In the genomic region with DNA sequence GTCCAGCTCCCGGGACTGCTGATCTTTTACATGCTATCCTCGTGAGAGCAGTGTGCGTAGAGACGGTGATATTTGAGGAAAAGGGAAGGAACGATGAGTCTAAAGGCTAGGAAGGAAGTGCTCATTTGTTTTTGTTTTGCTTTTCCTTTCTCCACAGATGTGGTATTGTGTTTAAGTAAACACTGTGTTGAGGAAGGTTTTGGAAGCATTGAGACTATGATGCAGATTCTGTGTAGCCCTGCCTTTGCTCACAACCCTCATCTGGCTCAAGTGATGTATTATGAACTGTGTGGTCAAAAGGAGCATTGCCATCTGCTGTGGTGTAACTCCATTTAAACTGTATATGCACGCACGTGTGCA, we compare ENCODE assay signal across 16 mouse cellular contexts. TPM values are rescaled to one million over a fixed set of nuclear protein-coding genes. Genes with fewer than 3 reads are reported as not detected.
A peak's percentile ranks its signal among the peaks of the same experiment; 100 is the strongest.
DNase-seq lines count a peak whose midpoint lies in the region; ATAC-seq and TF ChIP-seq lines count a peak whose summit lies in the region.
"Had no signal": no experiment of that assay in that cellular context is flagged by ENCODE, and none has a peak within 500 bp of the region (broad histone marks: within the 10 kb centered on the region; RNA-seq: fewer than 3 reads in every experiment).

No protein-coding gene starts in this region.

- TF ChIP-seq CTCF in hindbrain, postnatal 0 days (IDR thresholded peaks at IDR 0.05; ENCODE audit: low read depth), result no peak
- no peak for TF ChIP-seq CTCF in lung, embryonic 14.5 days (IDR thresholded peaks at IDR 0.05; ENCODE audit: low read depth)

- H3K4me2 ChIP-seq in hindbrain, postnatal 0 days (ENCODE audit: low read depth, low read length), result no peak overlapping the region
- no peak overlapping the region for H3K4me2 ChIP-seq in hindbrain, embryonic 11.5 days (replicated peaks; ENCODE audit: low read depth, low read length)
- H3K4me2 ChIP-seq in lung, embryonic 14.5 days, result no peak overlapping the region
- H3K4me2 ChIP-seq in embryonic facial prominence, embryonic 15.5 days (replicated peaks), result no peak overlapping the region

- H3K9me3 ChIP-seq in hindbrain, postnatal 0 days (ENCODE audit: low read length), result no peaks in the 10 kb centered on the region
- no peaks in the 10 kb centered on the region for H3K9me3 ChIP-seq in hindbrain, embryonic 11.5 days (ENCODE audit: control insufficient read depth, low read length)
- H3K9me3 ChIP-seq in lung, embryonic 14.5 days (ENCODE audit: low read depth, low read length), result no peaks in the 10 kb centered on the region
- H3K9me3 ChIP-seq in embryonic facial prominence, embryonic 15.5 days (replicated peaks), result no peaks in the 10 kb centered on the region
- H3K9me3 ChIP-seq: midbrain, embryonic 10.5 days had no signal

- H3K27me3 ChIP-seq in hindbrain, postnatal 0 days (ENCODE audit: insufficient read depth, low read length), result no peaks in the 10 kb centered on the region
- H3K27me3 ChIP-seq in hindbrain, embryonic 11.5 days (ENCODE audit: control insufficient read depth, insufficient read depth, low read length), result no peaks in the 10 kb centered on the region
- no peaks in the 10 kb centered on the region for H3K27me3 ChIP-seq in lung, embryonic 14.5 days (ENCODE audit: insufficient read depth, low read length)
- no peaks in the 10 kb centered on the region for H3K27me3 ChIP-seq in embryonic facial prominence, embryonic 15.5 days

- no peak overlapping the region for H3K4me3 ChIP-seq in hindbrain, postnatal 0 days (ENCODE audit: low read length)
- H3K4me3 ChIP-seq in hindbrain, embryonic 11.5 days (ENCODE audit: low read depth, low read length), result no peak overlapping the region
- no peak overlapping the region for H3K4me3 ChIP-seq in lung, embryonic 14.5 days (ENCODE audit: low read depth, low read length)
- H3K4me3 ChIP-seq in embryonic facial prominence, embryonic 15.5 days (replicated peaks), result no peak overlapping the region
- H3K4me3 ChIP-seq in macrophage (ENCODE audit: inconsistent target), result no peak overlapping the region
- H3K4me3 ChIP-seq: midbrain, embryonic 10.5 days had no signal

- H3K27ac ChIP-seq in hindbrain, postnatal 0 days, result peak overlapping the region; percentile 26; the same call in 1 of the 2 replicates
- no peak overlapping the region for H3K27ac ChIP-seq in hindbrain, embryonic 11.5 days (ENCODE audit: low read depth, low read length)
- peak overlapping the region; percentile 65; the same call in 1 of the 2 replicates for H3K27ac ChIP-seq in lung, embryonic 14.5 days (ENCODE audit: low read depth)
- peak overlapping the region; percentile 79 for H3K27ac ChIP-seq in embryonic facial prominence, embryonic 15.5 days (replicated peaks)
- peak overlapping the region; percentile 67 for H3K27ac ChIP-seq in macrophage
- H3K27ac ChIP-seq: midbrain, embryonic 10.5 days had no signal

- H3K4me1 ChIP-seq in hindbrain, postnatal 0 days (ENCODE audit: insufficient read depth, low read length), result 0 out of 2 replicates have a peak, but pooled peaks cover 4% of the 10 kb centered on the region
- H3K4me1 ChIP-seq in hindbrain, embryonic 11.5 days (replicated peaks; ENCODE audit: control insufficient read depth, insufficient read depth, low read length), result no peaks in the 10 kb centered on the region
- H3K4me1 ChIP-seq in lung, embryonic 14.5 days (ENCODE audit: insufficient read depth), result no peaks in the 10 kb centered on the region; the same call in 1 of the 2 replicates
- peaks cover 8% of the 10 kb centered on the region for H3K4me1 ChIP-seq in embryonic facial prominence, embryonic 15.5 days
- H3K4me1 ChIP-seq: midbrain, embryonic 10.5 days had no signal

- no peak overlapping the region for H3K9ac ChIP-seq in hindbrain, postnatal 0 days (replicated peaks; ENCODE audit: low read length)
- H3K9ac ChIP-seq in hindbrain, embryonic 11.5 days (ENCODE audit: low read depth, low read length), result no peak overlapping the region
- H3K9ac ChIP-seq in lung, embryonic 14.5 days, result no peak overlapping the region
- no peak overlapping the region for H3K9ac ChIP-seq in embryonic facial prominence, embryonic 15.5 days

- H3K79me2 ChIP-seq in macrophage (ENCODE audit: inconsistent target), result peaks cover 73% of the 10 kb centered on the region

- ATAC-seq in hindbrain, postnatal 0 days, result no peak
- no peak for ATAC-seq in hindbrain, embryonic 11.5 days (ENCODE audit: low FRiP score)
- peak; percentile 35; the same call in 1 of the 2 replicates for ATAC-seq in lung, embryonic 14.5 days (ENCODE audit: insufficient read depth)
- ATAC-seq in embryonic facial prominence, embryonic 15.5 days (ENCODE audit: insufficient number of reproducible peaks, low FRiP score, low TSS enrichment, low read depth), result 0 out of 2 replicates have a peak, but pooled peaks have one; percentile 43
- ATAC-seq: CD4-positive, CD25-positive, alpha-beta regulatory T cell, adult 4 months had no signal

- no peaks in the 10 kb centered on the region for H3K36me3 ChIP-seq in hindbrain, postnatal 0 days (ENCODE audit: insufficient read depth, low read length)
- no peaks in the 10 kb centered on the region for H3K36me3 ChIP-seq in hindbrain, embryonic 11.5 days (ENCODE audit: control insufficient read depth, insufficient read depth, low read length)
- H3K36me3 ChIP-seq in lung, embryonic 14.5 days (ENCODE audit: insufficient read depth), result no peaks in the 10 kb centered on the region
- H3K36me3 ChIP-seq in embryonic facial prominence, embryonic 15.5 days, result no peaks in the 10 kb centered on the region
- H3K36me3 ChIP-seq in macrophage (ENCODE audit: inconsistent target), result no peaks in the 10 kb centered on the region
- H3K36me3 ChIP-seq: midbrain, embryonic 10.5 days had no signal

- 78% methylated on average over 7 of the region's 7 CpGs for WGBS in hindbrain, postnatal 0 days
- 89% methylated on average over 7 of the region's 7 CpGs for WGBS in hindbrain, embryonic 11.5 days
- WGBS in lung, embryonic 14.5 days, result 74% methylated on average over 7 of the region's 7 CpGs
- 64% methylated on average over 7 of the region's 7 CpGs for WGBS in embryonic facial prominence, embryonic 15.5 days
- 50% methylated on average over 7 of the region's 7 CpGs for WGBS in macrophage (ENCODE audit: missing documents)

- no peak for DNase-seq in hindbrain, postnatal 0 days (ENCODE audit: low spot score)
- DNase-seq in hindbrain, embryonic 11.5 days (ENCODE audit: low spot score), result no peak
- DNase-seq in lung, embryonic 14.5 days, result peak; percentile 34
- no peak for DNase-seq in lung, postnatal 36 days
- DNase-seq in retina, embryonic 14.5 days (ENCODE audit: low spot score), result no peak
- DNase-seq in ovary, postnatal 36 days (ENCODE audit: low spot score), result no peak
- DNase-seq: adrenal gland, postnatal 25 days; cerebellum, postnatal 10 days; gastrocnemius, postnatal 25 days; heart, postnatal 4 days; lung, adult 18-20 months; thymus, postnatal 4 days had no signal

RNA-seq across cellular contexts. Expression of a gene that starts 24.0 kb away (rescaled TPM):
- 14.2 and 18.5 TPM in 2 replicates for total RNA-seq in hindbrain, postnatal 0 days (2014; rRNA removed)
- polyA plus RNA-seq in hindbrain, postnatal 0 days (2015; fragmentation: Nextera tagmentation; extraction: Ambion mirVana), result 3.1 TPM in 2 replicates
- polyA plus RNA-seq in hindbrain, embryonic 11.5 days (2014; fragmentation: Nextera tagmentation; extraction: Ambion mirVana), result 3.5 and 6.4 TPM in 2 replicates
- 14.1 and 14.9 TPM in 2 replicates for polyA plus RNA-seq in lung, embryonic 14.5 days (2014; fragmentation: Nextera tagmentation; extraction: Ambion mirVana)
- 6.7 and 7.3 TPM in 2 replicates for polyA plus RNA-seq in embryonic facial prominence, embryonic 15.5 days (2015; fragmentation: Nextera tagmentation; extraction: Ambion mirVana)
- 100 to 1,000 TPM in 25 of 26 experiments, 10 to 100 TPM in 1; 77.3 to 761 (median 378) TPM for total RNA-seq in macrophage (2018; cell fraction: chromatin; rRNA removed)
- 10 to 100 TPM; 10.8 to 42.1 (median 25.8) TPM for total RNA-seq in macrophage (2018; cell fraction: cytosol; rRNA removed)
- total RNA-seq in macrophage (2018; cell fraction: nucleus; rRNA removed), result 100 to 1,000 TPM in 19 of 26 experiments, 10 to 100 TPM in 7; 42.1 to 343 (median 147) TPM
- 17.3 to 40.6 TPM (median 20.2 TPM) in 3 replicates for polyA plus RNA-seq in macrophage (2018)

RNA-seq across cellular contexts. Expression of a gene that starts 43.6 kb away (rescaled TPM):
- 26.2 and 39.5 TPM in 2 replicates for total RNA-seq in hindbrain, postnatal 0 days (2014; rRNA removed)
- 26.6 and 28.4 TPM in 2 replicates for polyA plus RNA-seq in hindbrain, postnatal 0 days (2015; fragmentation: Nextera tagmentation; extraction: Ambion mirVana)
- 34.0 and 39.3 TPM in 2 replicates for polyA plus RNA-seq in hindbrain, embryonic 11.5 days (2014; fragmentation: Nextera tagmentation; extraction: Ambion mirVana)
- 22.6 and 23.5 TPM in 2 replicates for polyA plus RNA-seq in lung, embryonic 14.5 days (2014; fragmentation: Nextera tagmentation; extraction: Ambion mirVana)
- 24.7 and 26.3 TPM in 2 replicates for polyA plus RNA-seq in embryonic facial prominence, embryonic 15.5 days (2015; fragmentation: Nextera tagmentation; extraction: Ambion mirVana)
- 10 to 100 TPM in 9 of 26 experiments, 1 to 10 TPM in 17; 1.5 to 22.7 (median 7.8) TPM for total RNA-seq in macrophage (2018; cell fraction: chromatin; rRNA removed)
- 10 to 100 TPM; 12.3 to 32.7 (median 20.2) TPM for total RNA-seq in macrophage (2018; cell fraction: cytosol; rRNA removed)
- 10 to 100 TPM in 16 of 26 experiments, 1 to 10 TPM in 10; 2.9 to 27.3 (median 12.2) TPM for total RNA-seq in macrophage (2018; cell fraction: nucleus; rRNA removed)
- polyA plus RNA-seq in macrophage (2018), result 24.7 to 30.5 TPM (median 28.5 TPM) in 3 replicates

RNA-seq across cellular contexts. Expression of a gene that starts 43.7 kb away (rescaled TPM):
- total RNA-seq in hindbrain, postnatal 0 days (2014; rRNA removed), result 21.2 and 22.7 TPM in 2 replicates
- 36.4 and 37.2 TPM in 2 replicates for polyA plus RNA-seq in hindbrain, postnatal 0 days (2015; fragmentation: Nextera tagmentation; extraction: Ambion mirVana)
- 36.0 and 40.6 TPM in 2 replicates for polyA plus RNA-seq in hindbrain, embryonic 11.5 days (2014; fragmentation: Nextera tagmentation; extraction: Ambion mirVana)
- 25.7 and 26.0 TPM in 2 replicates for polyA plus RNA-seq in lung, embryonic 14.5 days (2014; fragmentation: Nextera tagmentation; extraction: Ambion mirVana)
- 20.6 and 22.4 TPM in 2 replicates for polyA plus RNA-seq in embryonic facial prominence, embryonic 15.5 days (2015; fragmentation: Nextera tagmentation; extraction: Ambion mirVana)
- total RNA-seq in macrophage (2018; cell fraction: chromatin; rRNA removed), result 1 to 10 TPM; 1.6 to 7.8 (median 3.9) TPM
- 10 to 100 TPM in 13 of 26 experiments, 1 to 10 TPM in 13; 5.8 to 14.2 (median 10.2) TPM for total RNA-seq in macrophage (2018; cell fraction: cytosol; rRNA removed)
- total RNA-seq in macrophage (2018; cell fraction: nucleus; rRNA removed), result 10 to 100 TPM in 1 of 26 experiments, 1 to 10 TPM in 25; 2.5 to 12.6 (median 4.3) TPM
- polyA plus RNA-seq in macrophage (2018), result 9.1 to 15.6 TPM (median 9.1 TPM) in 3 replicates

Comparison
In these comparisons a context has a peak if more than half of its experiments do, and no peak if none do; other contexts are left out.
1. ATAC-seq: peak in lung, embryonic 14.5 days (single experiment) and embryonic facial prominence, embryonic 15.5 days (single experiment); none in hindbrain, postnatal 0 days (single experiment) and hindbrain, embryonic 11.5 days (single experiment).